Mouse (Mus musculus) heart, postnatal 0 days (tissue): ENCODE data around the gene Tuft1. TPM values are rescaled to one million over a fixed set of nuclear protein-coding genes. Genes with fewer than 3 reads are reported as not detected.

Source experiments
- ATAC-seq: fragments of 200-750 bp; cut with Nextera tagmentation; 2 replicates; pipeline ENCODE4 v1.8.0; 2017; ENCODE audit warnings: low read depth, moderate number of reproducible peaks, moderate library complexity; ENCODE audit not compliant: insufficient read depth
- DNase-seq: peaks from one replicate; pipeline ENCODE4 v3.0.0-alpha.2; 2016; ENCODE audit warnings: low spot score
- H3K27ac ChIP-seq: fragments of 300-500 bp; sonication (generic); 2 replicates; pipeline ENCODE4 v1.5.1; 2014; ENCODE audit warnings: low read depth, mild to moderate bottlenecking
- H3K27me3 ChIP-seq: fragments of 300-500 bp; sonication (generic); 2 replicates; pipeline ENCODE4 v1.6.1; 2014; ENCODE audit warnings: low read length, mixed read lengths; ENCODE audit not compliant: control insufficient read depth, insufficient read depth
- H3K36me3 ChIP-seq: fragments of 300-500 bp; sonication (generic); replicated peaks from 2 replicates; pipeline ENCODE4 v1.6.1; 2014; ENCODE audit warnings: low read length, mixed read lengths; ENCODE audit not compliant: control insufficient read depth, insufficient read depth
- H3K4me1 ChIP-seq: fragments of 300-500 bp; sonication (generic); 2 replicates; pipeline ENCODE4 v1.6.1; 2014; ENCODE audit warnings: antibody characterized with exemption; ENCODE audit not compliant: control insufficient read depth, insufficient read depth
- H3K4me2 ChIP-seq: fragments of 300-500 bp; sonication (generic); 2 replicates; pipeline ENCODE4 v1.6.1; 2014; ENCODE audit warnings: low read depth, mild to moderate bottlenecking, low read length, moderate library complexity
- H3K4me3 ChIP-seq: fragments of 300-500 bp; sonication (generic); 2 replicates; pipeline ENCODE4 v1.5.1; 2014; ENCODE audit warnings: low read depth, low read length
- H3K9ac ChIP-seq: fragments of 300-500 bp; sonication (generic); replicated peaks from 2 replicates; pipeline ENCODE4 v1.6.1; 2014; ENCODE audit warnings: low read depth, low read length, mixed read lengths
- H3K9me3 ChIP-seq: fragments of 300-500 bp; sonication (generic); replicated peaks from 2 replicates; pipeline ENCODE4 v1.6.1; 2016; ENCODE audit warnings: low read length; ENCODE audit not compliant: control insufficient read depth
- CTCF ChIP-seq: IDR thresholded peaks from 2 replicates; pipeline ENCODE4 v1.5.1; 2016; ENCODE audit warnings: antibody characterized with exemption, control low read depth, low read depth
- EP300 ChIP-seq: IDR thresholded peaks from 2 replicates; pipeline ENCODE4 v1.6.1; 2016; ENCODE audit warnings: antibody characterized with exemption, low read depth
- WGBS: fragments of 180-500 bp; shearing (Covaris S2); extraction: QIAGEN DNeasy Blood & Tissue Kit; methylation state at CpG from one replicate; pipeline ENCODE4 v1.1.7; 2014; 5-methylcytosine and 5-hydroxymethylcytosine counted together
- polyA plus RNA-seq: library from polyadenylated mRNA; unstranded; fragments of >200 nt; fragmentation: Nextera tagmentation; extraction: Ambion mirVana; gene quantifications from 2 replicates; pipeline ENCODE4 v1.2.1, GENCODE M21; 2015
- total RNA-seq: library from RNA; depleted of rRNA; stranded (reverse); fragments of >200 nt; gene quantifications from 2 replicates; pipeline ENCODE4 v1.2.3, GENCODE M21; 2014; ENCODE audit warnings: low replicate concordance

Tuft1 gene
- total and polyA plus RNA-seq, 2 experiments from 2014 or later: 4.8 to 29.0 TPM

DNA sequence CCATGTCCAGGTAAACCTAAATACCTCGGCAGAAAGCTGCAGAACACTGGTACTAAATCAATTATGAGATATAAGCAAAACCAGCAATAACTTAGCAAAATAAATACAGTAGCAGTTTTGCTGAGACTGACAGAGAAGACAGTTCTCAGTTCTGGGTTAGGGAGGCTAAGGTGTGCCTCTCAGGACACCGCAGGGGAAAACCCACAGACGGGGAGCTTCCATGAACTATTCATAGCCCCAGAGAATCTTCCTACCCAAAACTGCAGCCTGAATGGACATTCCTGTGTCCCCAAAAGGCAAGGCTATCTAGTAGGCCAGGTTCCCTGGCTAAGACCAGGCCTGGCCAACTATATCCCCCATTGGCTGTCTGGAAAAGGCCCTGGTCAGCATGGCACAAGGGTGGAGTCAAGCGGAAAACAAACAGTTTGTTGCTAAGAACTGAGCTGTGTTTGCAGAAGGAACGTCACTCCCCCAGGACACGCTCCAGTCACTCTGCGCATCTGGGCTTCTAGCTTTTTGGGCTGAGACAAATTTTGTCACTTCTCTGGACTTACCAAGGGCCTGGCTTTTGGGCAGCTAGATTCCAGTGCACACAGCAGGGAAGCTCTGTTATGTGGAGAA is 45.3 kb downstream of the Tuft1 start:
- Histone ChIP-seq H3K4me1 (no peaks in the 10 kb centered on the region), H3K4me2 (no peak overlapping the region), H3K9me3 (no peaks in the 10 kb centered on the region), H3K9ac (no peak overlapping the region), H3K27me3 (no peaks in the 10 kb centered on the region), H3K36me3 (no peaks in the 10 kb centered on the region), H3K4me3 (no peak overlapping the region), H3K27ac (no peak overlapping the region)
- DNase-seq (no peak), ATAC-seq (no peak)
- WGBS: 68% methylated on average over 7 of the region's 7 CpGs
- no peak for TF ChIP-seq EP300
- TF ChIP-seq CTCF: no peak

DNA sequence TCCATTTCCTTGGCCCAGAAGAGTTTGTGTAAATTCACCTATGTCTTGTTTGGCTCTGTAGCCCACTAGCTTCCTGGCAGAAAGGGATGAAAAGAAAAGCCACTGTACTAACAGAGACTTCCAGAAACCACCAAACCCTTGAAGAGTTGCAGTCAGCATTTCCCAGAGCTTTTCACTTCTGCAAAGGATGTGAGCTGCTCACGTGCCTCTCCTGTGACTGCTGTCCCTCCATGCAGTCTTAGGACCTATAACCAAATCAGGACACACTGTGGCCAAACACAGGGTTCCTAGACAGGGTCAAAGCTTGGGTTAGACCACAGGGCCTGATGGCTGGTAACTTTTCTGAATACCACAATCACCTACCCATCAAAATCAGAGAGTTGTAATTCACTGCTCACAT is 46.4 kb downstream of the Tuft1 start:
- no peak overlapping the region for H3K4me3 ChIP-seq
- H3K27me3 ChIP-seq: no peaks in the 10 kb centered on the region
- no peaks in the 10 kb centered on the region for H3K9me3 ChIP-seq
- H3K36me3 ChIP-seq: no peaks in the 10 kb centered on the region
- H3K4me1 ChIP-seq: no peaks in the 10 kb centered on the region
- DNase-seq (no peak), ATAC-seq (no peak)
- H3K9ac ChIP-seq: no peak overlapping the region
- 83% methylated on average over 1 of the region's 1 CpGs for WGBS
- no peak for TF ChIP-seq CTCF
- TF ChIP-seq EP300: no peak
- H3K27ac ChIP-seq: no peak overlapping the region
- H3K4me2 ChIP-seq: no peak overlapping the region

DNA sequence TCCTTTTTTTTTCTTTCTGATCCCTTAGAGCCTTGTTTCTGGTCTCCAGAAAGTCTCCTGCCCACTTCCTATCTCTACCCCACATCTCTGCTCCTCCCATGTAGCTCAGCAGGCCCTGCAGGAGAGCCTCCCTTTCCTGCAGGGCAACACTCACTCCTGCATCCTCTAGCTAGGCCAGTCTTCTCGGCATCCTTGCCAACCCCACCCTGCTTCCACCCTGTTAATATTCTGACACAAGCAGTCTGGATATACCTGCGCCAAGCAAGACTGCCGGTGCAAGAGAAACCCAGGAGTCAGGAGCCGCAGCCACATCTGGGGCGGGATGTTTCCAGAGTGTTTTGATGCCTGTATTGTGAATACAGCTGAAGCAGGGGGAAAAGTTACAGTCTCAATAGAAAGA is 46.8 kb downstream of the Tuft1 start:
- H3K36me3 ChIP-seq: no peaks in the 10 kb centered on the region
- no peak overlapping the region for H3K4me3 ChIP-seq
- ATAC-seq (no peak), DNase-seq (no peak)
- WGBS: 73% methylated on average over 5 of the region's 5 CpGs
- no peak overlapping the region for H3K9ac ChIP-seq
- no peak overlapping the region for H3K27ac ChIP-seq
- no peaks in the 10 kb centered on the region for H3K27me3 ChIP-seq
- TF ChIP-seq EP300: no peak
- TF ChIP-seq CTCF: no peak
- no peaks in the 10 kb centered on the region for H3K9me3 ChIP-seq
- no peak overlapping the region for H3K4me2 ChIP-seq
- H3K4me1 ChIP-seq: no peaks in the 10 kb centered on the region

DNA sequence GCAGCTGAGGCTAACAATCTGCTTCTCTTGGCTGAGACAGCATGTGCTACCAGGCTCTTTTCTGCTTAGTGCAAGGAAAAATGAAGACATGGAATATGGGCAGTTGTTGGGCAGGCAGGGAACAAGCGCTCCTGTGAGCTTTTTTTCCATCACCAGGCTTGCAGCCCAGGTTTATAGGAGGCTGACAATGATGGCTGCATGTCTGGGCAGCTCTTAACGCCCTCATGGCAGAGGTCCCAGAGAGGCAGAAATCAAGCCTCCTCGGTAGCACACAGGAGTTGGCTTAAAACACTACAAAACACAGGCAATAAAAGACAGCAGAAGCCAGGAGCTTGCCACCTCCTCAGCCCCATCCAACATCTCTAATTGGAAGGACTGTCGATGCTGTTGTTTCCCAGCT is 47.3 kb downstream of the Tuft1 start:
- ATAC-seq (no peak), DNase-seq (no peak)
- no peaks in the 10 kb centered on the region for H3K9me3 ChIP-seq
- no peaks in the 10 kb centered on the region for H3K36me3 ChIP-seq
- no peak overlapping the region for H3K4me2 ChIP-seq
- WGBS: 49% methylated on average over 4 of the region's 4 CpGs
- no peaks in the 10 kb centered on the region for H3K27me3 ChIP-seq
- H3K4me1 ChIP-seq: no peaks in the 10 kb centered on the region
- H3K27ac ChIP-seq: no peak overlapping the region
- H3K4me3 ChIP-seq: no peak overlapping the region
- H3K9ac ChIP-seq: no peak overlapping the region
- TF ChIP-seq EP300 (no peak), CTCF (no peak)

DNA sequence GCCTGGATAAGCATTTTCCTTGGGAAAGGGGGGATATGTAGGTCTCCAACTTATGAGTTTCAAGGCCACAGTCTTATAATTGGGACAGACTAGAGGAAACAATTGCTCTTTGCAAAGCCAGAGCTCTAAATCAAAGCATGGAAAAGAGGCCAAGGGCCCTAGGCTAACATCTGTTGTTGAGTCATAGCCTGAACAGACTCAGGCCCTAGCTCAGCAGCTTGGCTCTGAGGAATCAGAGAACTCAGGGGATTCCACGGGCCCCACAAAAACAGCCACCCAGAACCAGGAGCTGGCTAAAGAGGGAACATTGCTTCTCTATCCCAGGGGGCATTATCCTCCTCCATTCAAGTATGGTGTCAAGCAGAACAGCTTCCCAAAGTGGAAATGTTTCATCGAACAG is 48.1 kb downstream of the Tuft1 start:
- no peaks in the 10 kb centered on the region for H3K36me3 ChIP-seq
- no peaks in the 10 kb centered on the region for H3K4me1 ChIP-seq
- no peak overlapping the region for H3K27ac ChIP-seq
- TF ChIP-seq EP300: no peak
- DNase-seq: no peak
- no peaks in the 10 kb centered on the region for H3K27me3 ChIP-seq
- H3K4me3 ChIP-seq: no peak overlapping the region
- ATAC-seq: no peak
- H3K4me2 ChIP-seq: no peak overlapping the region
- 77% methylated on average over 2 of the region's 2 CpGs for WGBS
- H3K9ac ChIP-seq: no peak overlapping the region
- H3K9me3 ChIP-seq: no peaks in the 10 kb centered on the region

DNA sequence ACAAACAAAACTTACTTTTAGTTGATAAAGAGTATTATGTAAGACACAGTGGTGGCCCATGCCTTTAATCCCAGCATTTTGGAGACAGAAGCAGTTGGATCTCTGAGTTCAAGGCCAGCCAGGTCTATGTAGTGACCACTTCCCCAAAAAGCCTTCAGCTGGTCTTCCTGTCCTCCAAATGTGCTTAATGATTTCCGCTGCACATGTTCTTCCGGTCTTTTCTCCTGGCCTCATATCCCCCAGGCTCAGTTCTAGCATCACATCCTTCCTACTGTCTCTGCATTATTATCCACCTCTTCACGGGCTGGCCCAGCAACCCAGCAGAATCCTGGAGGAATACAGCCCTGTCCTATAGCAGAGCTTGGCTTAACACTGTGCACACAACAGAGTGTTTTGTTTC is 49.1 kb downstream of the Tuft1 start:
- H3K27me3 ChIP-seq: no peaks in the 10 kb centered on the region
- TF ChIP-seq EP300: no peak
- TF ChIP-seq CTCF: no peak
- H3K36me3 ChIP-seq: no peaks in the 10 kb centered on the region
- H3K27ac ChIP-seq: no peak overlapping the region
- no peak overlapping the region for H3K4me3 ChIP-seq
- H3K4me1 ChIP-seq: no peaks in the 10 kb centered on the region
- H3K9me3 ChIP-seq: no peaks in the 10 kb centered on the region
- no peak overlapping the region for H3K9ac ChIP-seq
- 86% methylated on average over 3 of the region's 3 CpGs for WGBS
- DNase-seq (no peak), ATAC-seq (no peak)
- H3K4me2 ChIP-seq: no peak overlapping the region
